Mouse (Mus musculus): ENCODE results near the gene Nmral1.
"Not testable (repeated sequence)": the region's sequence is repeated elsewhere in the genome, so short reads cannot be mapped to it uniquely, and the experiment has no call there.

Gene Nmral1

GRCm38 (mm10) chr16:4718753-4719518, at the start of gene Nmral1:
Gene Nmral1 (minus strand): TSS chr16:4719356.
- DNase-seq = peak; percentile 77

- DNase-seq = no peak
Observed at GRCm38 (mm10) chr16:4768719-4769118, 49.6 kb upstream of the Nmral1 start.

- DNase-seq = no peak
Observed at GRCm38 (mm10) chr16:4767012-4767790, 48.0 kb upstream of the Nmral1 start.

- DNase-seq = no peak
Observed at GRCm38 (mm10) chr16:4765852-4766251, 46.7 kb upstream of the Nmral1 start.

GRCm38 (mm10) chr16:4763276-4763675, 44.1 kb upstream of the Nmral1 start:
- peak; percentile 36 for DNase-seq

- no peak for DNase-seq
Observed at GRCm38 (mm10) chr16:4762437-4762836, 43.3 kb upstream of the Nmral1 start.

- DNase-seq = not testable (repeated sequence)
Observed at GRCm38 (mm10) chr16:4756660-4757335, 37.6 kb upstream of the Nmral1 start.

GRCm38 (mm10) chr16:4754045-4754444, 34.9 kb upstream of the Nmral1 start:
- DNase-seq = no peak

- no peak for DNase-seq
Observed at GRCm38 (mm10) chr16:4752155-4752554, 33.0 kb upstream of the Nmral1 start.

- DNase-seq = no peak
Observed at GRCm38 (mm10) chr16:4742186-4742585, 23.0 kb upstream of the Nmral1 start.

GRCm38 (mm10) chr16:4739994-4740393, 20.8 kb upstream of the Nmral1 start:
- no peak for DNase-seq

GRCm38 (mm10) chr16:4736262-4736661, 17.1 kb upstream of the Nmral1 start:
- no peak for DNase-seq

GRCm38 (mm10) chr16:4730776-4731358, 11.7 kb upstream of the Nmral1 start:
- no peak for DNase-seq

GRCm38 (mm10) chr16:4727963-4728362, 8.8 kb upstream of the Nmral1 start:
- DNase-seq = no peak

- no peak for DNase-seq
Observed at GRCm38 (mm10) chr16:4727526-4727925, 8.4 kb upstream of the Nmral1 start.

GRCm38 (mm10) chr16:4726528-4727128, 7.5 kb upstream of the Nmral1 start:
- peak; percentile 63 for DNase-seq

GRCm38 (mm10) chr16:4725780-4726527, 6.8 kb upstream of the Nmral1 start, which contains the start of gene Hmox2:
Gene Hmox2 (plus strand): TSS chr16:4726361.
- peak; percentile 92 for DNase-seq

GRCm38 (mm10) chr16:4725266-4725665, 6.1 kb upstream of the Nmral1 start:
- peak; percentile 38 for DNase-seq

- no peak for DNase-seq
Observed at GRCm38 (mm10) chr16:4722915-4723209, 3.7 kb upstream of the Nmral1 start.

- DNase-seq = no peak
Observed at GRCm38 (mm10) chr16:4722128-4722914, 3.2 kb upstream of the Nmral1 start.

GRCm38 (mm10) chr16:4717866-4718265, 1.3 kb downstream of the Nmral1 start:
- no peak for DNase-seq
